Mouse (Mus musculus) ES-E14 (cell line): ENCODE results near the gene Chchd4.
A peak's percentile ranks its signal among the peaks of the same experiment; 100 is the strongest.

Experiments used
- CHD2 ChIP-seq: IDR thresholded peaks from 2 replicates; pipeline ENCODE4 v1.6.1; 2014; ENCODE audit warnings: mild to moderate bottlenecking, low read depth, low read length, inconsistent platforms
- ZC3H11A ChIP-seq: IDR thresholded peaks from 2 replicates; pipeline ENCODE4 v1.6.1; 2012; ENCODE audit warnings: low read depth, mild to moderate bottlenecking, inconsistent platforms, low read length, borderline replicate concordance
- ZNF384 ChIP-seq: IDR thresholded peaks from 2 replicates; pipeline ENCODE4 v1.6.1; 2012; ENCODE audit warnings: low read depth, low read length, inconsistent platforms

- TF ChIP-seq CHD2 = peak; percentile 60; the same call in 1 of the 2 replicates
- TF ChIP-seq ZNF384 = no peak
- TF ChIP-seq ZC3H11A = no peak
These were observed at the start of gene Chchd4, which contains the start of gene Tmem43 for GRCm38 (mm10) chr6:91472868-91473804.
